Mouse (Mus musculus) ES-CJ7 (cell line): ENCODE data around the gene Krt28.

ENCODE experiments used
- DNase-seq: peaks from one replicate; pipeline ENCODE4 v3.0.0; 2011; ENCODE audit warnings: low read depth, low spot score

Krt28 gene

GRCm38 (mm10) chr11:99374803-99375202, at the start of gene Krt28:
TSS of gene Krt28 (minus strand) at chr11:99374903.
- no peak for DNase-seq

DNA sequence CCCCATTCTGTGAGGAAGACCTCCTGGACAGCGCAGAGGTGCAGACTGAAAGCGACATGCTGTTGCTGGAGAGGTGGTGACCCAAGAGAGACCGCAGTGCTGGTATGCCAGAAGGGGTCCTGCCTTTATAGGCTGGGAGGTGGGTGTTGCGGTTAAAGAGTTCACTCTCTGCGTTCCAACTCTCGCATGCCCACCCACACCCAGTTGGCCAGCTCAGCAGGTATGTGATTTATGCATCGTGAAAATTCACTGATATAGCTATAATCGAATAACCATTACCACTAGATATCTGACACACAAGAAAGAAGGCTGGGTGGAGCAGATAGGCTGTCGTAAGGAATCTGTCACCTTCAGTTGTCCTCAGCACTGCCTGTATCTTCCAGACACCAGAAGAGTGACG, 47.5 kb upstream of the Krt28 start, which contains the start of gene Krt12:
Gene Krt12, minus strand, starts transcription at position 101 of the 400 bp plus-strand sequence.
- DNase-seq, result no peak

DNA sequence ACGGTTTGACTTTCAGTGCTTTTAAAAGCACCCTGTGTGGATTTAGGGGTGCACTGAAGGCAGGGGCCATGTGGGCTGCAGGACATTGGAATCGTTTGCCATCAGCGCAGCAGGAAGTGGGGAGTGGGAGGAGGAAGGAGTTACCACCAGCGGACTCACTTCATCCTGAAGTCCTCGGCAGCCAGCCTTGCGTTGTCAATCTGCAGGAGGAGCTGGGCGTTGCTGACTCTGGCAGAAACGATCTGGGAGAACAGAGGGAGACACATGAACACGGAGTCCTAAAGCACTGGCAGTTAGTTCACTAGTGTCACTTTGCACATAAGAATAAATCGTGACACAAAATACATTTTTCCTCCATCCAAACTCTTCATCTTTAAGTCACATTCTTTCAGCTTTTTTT, 45.9 kb upstream of the Krt28 start:
- no peak for DNase-seq

GRCm38 (mm10) chr11:99417819-99418218, 43.1 kb upstream of the Krt28 start:
- no peak for DNase-seq

GRCm38 (mm10) chr11:99416902-99417301, 42.2 kb upstream of the Krt28 start:
- no peak for DNase-seq

DNA sequence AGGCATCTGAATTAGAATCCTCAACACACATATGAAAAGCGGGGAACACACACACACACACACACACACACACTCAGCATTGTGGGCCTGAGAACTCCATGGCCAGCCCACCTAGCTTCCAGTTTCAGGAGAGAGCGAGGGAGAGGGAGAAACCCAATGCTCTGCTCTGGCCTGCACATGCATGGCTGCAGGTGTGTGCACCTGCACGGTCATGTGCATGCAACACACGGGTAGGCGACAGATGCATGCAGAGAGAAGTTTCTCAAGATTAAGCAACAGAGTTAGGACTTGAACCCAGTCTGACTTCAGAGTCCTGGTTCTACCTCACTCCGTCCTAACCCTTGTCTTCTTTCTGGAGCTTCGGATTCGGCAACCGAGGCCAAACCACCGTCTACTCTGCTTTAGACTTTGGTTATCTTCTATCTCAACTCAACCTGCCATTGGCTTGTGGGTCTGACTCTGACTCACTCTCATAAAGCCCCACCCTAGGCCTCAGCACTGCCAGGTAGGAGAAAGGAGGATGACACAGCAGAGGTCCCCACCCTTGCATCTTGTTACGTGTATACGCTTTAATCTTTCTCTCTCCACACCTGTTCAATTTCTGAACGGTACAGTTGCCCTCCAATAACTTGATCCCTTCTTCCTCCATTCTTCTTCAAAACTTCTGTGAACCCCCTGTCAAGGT, 39.9 kb upstream of the Krt28 start:
- no peak for DNase-seq

DNA sequence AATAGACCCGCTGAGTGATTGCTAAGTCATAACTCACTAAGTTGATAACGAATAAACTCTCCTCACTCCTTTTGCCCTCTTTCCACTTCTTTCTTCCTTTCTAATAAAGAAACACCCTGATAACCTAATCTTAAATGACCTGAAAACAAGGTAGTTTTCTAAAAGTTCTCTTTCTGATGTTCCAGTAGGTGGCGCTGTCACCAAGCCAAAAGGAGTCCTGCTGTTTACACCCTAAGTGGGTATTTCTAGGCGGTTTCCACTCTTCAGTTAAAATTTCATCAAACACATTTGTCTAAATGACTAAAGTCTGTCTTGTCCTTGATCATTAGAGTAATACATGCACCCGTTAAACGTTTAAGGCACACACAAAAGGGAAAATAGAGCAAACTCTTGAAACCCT, 38.5 kb upstream of the Krt28 start:
- peak; percentile 38 for DNase-seq

DNA sequence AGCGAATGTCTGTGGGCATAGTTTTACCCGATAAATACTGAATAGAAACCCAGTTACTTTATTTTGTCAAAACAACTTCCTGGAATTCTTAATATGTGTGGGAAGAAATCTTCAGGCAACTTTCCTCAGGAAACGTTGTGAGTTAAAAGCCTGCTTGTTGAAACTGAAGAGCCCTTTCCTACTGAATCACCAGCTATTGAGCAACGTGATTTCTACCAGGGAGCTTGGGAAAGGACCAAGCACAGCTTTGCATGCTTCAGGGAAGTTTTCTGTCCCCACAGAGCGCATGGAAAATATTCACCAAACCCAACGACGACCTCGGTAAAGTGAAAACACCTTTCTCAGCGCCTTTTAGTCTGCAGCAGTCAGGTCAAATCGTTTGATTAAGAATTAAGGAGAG, 31.5 kb upstream of the Krt28 start:
- no peak for DNase-seq

DNA sequence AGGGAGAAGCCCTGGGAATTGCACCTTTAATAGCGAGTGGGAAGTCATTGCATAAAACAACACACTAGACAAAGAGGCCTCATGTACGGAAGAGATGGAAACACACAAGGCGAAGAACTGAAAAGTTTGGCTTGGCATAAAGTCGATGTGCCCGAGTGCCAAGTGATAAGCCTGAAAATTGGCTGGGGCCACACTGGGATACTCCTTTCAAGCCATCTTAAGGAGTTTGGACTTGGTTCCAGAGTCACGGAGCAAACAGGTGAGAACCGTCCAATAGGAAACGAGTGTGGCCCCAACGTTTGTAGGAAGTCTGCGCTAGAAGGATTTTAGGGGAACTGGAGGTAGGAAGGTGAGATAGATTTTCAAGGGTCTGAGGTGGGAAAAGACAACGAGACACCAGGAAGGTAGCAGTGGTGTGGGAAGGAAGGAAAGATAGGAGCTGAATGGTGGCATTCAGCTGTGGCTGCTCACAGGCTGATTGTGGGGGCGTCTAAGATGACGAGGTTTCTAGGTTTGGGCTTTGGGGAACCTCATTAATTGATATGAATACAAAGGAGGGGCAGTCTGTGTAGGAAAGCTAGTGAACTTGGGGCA, 25.4 kb upstream of the Krt28 start:
- DNase-seq, result no peak

- no peak for DNase-seq
These were observed 24.1 kb upstream of the Krt28 start for GRCm38 (mm10) chr11:99398832-99399231.

- DNase-seq, result no peak
These were observed 23.4 kb upstream of the Krt28 start for GRCm38 (mm10) chr11:99398084-99398483.

DNA sequence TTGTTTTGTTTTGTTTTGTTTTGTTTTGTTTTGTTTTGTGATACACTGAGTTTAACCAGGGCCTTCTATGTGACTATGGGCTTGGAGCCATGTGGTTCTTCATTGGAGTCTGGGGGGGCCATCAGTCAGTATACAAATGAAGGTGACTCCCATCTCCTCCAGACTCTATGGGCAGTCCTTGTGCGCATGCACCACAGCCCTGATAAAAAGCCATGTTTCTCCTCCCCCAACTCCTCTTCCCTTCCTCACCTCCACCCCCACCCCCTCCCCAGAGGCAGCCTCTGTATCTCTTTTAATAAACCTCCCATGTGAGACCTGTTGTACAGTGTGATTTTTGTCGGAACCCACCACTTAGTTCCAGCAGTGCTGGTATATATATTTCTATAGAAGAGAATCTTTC, 22.0 kb upstream of the Krt28 start:
- no peak for DNase-seq

DNA sequence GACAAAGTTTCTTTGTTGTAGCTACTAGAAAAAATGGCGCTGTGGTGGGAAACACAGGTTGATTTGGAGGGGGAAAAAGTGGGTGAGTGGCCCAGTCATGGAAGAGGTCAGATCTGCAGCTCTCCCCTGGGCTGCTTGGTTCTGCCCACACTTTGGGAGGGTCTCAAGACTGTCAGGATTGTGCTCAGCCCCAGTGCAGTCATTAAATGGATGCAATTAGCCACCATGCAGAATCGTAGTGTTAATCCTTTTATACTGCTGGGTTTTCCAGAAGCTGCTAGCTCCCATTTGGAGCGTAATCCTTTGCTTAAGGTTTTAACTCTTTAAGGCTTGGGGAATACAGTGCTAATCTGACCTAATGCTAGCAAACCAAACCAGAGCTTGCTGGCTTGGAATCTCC, 21.3 kb upstream of the Krt28 start:
- no peak for DNase-seq

GRCm38 (mm10) chr11:99392492-99392891, 17.8 kb upstream of the Krt28 start:
- no peak for DNase-seq

DNA sequence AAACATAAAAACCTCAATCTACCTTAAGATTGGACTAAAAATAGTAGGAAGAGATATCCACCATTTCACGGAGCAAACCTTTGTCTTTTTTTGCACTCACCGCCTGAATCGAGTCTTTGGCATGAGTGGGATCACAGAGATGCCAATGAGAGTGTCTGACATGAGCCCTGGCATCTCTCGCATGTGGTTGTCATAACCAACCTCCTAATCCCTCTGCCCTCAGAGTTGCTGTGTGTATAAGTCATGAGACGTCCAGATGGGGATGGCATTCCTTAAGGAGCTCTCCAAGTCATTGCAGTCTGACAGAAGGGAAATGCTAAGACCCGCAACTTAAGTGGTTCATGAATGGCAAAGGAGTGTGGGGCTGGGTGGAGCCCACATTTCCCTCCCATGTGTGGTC, 16.7 kb upstream of the Krt28 start:
- no peak for DNase-seq

DNA sequence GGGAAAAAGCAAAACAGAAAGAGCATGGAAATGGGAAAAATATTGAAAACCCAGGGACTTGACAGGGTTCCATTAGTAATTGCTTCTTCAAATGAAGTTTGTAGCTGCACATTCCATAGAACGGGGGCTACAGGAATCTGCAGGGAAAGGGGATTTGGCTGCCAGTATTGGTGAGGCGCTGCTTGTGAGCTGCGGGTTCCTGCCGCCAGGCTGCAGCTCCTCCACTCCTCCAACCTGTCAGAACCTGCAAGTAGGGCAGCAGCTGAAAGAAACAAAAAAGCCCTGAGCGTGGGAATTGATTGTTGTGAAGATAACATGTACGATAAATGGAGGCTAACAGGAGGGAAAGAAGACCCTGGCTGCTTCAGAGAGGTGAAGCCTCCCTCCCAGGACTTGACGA, 16.2 kb upstream of the Krt28 start:
- DNase-seq, result no peak

DNA sequence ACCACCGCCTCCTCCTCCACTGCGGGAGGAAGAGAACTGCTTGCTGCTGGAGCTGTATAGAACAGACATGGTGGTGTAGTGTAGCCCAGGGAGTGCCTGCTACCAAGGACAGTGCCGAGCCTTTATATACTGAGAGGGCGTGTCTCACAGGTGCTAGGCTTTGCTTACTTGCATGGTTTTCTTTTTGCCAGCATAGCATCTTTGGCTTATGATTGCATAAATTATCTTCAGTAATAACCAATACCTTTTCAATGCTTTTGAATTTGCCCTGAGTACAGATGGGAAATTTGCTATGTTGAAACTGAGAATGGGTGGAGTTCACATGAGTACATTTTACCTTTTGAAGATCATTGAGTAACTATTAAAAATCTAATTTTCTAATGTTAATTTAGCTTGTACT, 14.6 kb upstream of the Krt28 start, which contains the start of gene Krt10:
Gene Krt10, minus strand, starts transcription at position 101 of the 400 bp plus-strand sequence.
- no peak for DNase-seq

DNA sequence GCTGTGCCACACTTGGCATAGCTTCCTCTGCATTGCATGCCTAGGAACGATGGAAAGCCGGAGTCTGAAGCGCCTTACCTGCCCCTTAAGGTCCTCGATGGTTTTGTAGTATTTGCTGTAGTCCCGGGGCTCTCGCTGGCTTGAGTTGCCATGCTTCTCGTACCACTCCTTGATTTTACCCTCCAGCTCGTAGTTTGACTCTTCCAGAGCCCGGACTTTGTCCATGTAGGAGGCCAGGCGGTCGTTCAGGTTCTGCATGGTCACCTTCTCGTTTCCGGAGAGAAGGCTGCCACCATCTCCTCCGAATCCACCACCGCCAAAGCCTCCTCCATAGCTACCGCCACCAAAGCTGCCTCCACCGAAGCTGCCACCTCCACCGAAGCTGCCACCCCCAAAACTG, 14.0 kb upstream of the Krt28 start:
- no peak for DNase-seq

GRCm38 (mm10) chr11:99385813-99386721, 11.4 kb upstream of the Krt28 start:
- DNase-seq, result peak; percentile 82

- DNase-seq, result peak; percentile 79
These were observed 4.9 kb upstream of the Krt28 start for GRCm38 (mm10) chr11:99379568-99379967.

GRCm38 (mm10) chr11:99369853-99370451, 4.8 kb downstream of the Krt28 start:
- no peak for DNase-seq

GRCm38 (mm10) chr11:99369229-99369628, 5.5 kb downstream of the Krt28 start:
- peak; percentile 78 for DNase-seq
